Mouse (Mus musculus): ENCODE measurements around the gene Fgd6.

Fgd6 gene

DNA sequence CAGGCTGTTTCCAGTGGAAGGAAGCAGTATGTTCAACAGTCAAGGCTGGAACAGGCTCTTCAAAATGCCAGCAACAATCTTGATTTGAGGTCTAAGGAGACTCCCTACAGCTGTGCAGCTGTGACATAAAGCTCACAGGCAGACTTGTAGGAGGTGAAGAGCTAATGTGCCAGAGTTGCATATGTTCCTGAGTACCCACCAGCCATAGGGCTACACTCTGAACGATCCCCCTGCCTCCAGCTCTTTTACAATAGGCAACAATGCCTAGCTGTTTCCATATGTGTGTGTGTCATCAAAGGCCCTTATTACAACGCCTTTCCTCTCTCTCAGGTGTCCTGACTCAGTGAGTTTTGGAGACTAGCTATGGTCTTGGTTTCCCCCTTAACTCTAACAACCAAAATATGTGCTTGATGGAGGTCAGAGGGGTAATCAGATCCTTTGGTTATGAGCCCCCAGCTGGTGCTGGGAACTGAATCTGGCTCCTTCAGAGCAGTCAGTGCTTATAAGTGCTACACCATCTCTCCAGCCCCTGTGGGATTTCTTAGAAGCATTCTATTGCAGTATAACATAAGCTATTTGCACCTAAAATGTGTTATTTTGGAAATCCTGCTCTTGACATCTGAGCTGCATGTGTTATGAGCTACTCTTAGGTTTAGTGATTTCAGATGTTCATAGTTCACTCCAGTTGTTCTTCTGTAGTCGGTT, 104.6 kb downstream of the Fgd6 start:
- no peak for DNase-seq

DNA sequence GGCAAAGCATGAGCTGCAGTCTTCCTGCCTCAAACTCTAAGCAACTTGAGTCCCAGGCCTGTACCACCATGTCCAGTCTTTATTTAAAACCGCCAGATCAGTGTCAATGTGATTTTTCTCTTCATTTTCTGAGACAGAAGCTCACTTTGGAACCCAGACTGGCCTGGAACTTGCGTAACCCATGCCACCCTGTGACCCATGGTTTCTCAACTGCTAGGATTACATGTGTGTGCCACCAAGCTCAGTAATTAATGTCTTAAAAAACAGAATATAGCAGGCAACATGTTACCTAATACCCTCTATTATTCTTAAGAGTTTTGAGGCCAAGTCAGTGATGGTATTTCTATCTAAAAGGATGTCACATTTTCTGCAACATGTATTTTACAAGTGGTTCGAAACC, 106.6 kb downstream of the Fgd6 start:
- DNase-seq: no peak

DNA sequence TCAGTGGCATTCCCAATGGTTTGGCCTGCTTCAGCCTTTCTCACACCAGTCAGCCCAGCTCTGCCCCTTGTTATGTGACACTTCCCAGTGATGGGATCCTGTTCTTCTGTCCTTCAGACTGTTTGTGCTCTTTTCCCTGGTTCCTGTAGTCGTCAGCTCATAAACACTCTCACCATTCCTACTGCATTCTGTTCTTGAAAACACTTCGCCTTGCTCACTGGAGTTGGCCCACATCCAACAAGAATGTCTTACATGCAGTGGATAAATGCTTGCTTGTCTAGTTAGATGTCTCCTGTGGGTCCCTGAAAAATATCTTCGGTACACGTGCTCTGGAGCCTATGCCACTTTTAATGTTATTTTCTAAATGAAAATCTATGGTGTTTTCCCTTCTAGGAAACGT, 108.8 kb downstream of the Fgd6 start:
- no peak for DNase-seq

DNA sequence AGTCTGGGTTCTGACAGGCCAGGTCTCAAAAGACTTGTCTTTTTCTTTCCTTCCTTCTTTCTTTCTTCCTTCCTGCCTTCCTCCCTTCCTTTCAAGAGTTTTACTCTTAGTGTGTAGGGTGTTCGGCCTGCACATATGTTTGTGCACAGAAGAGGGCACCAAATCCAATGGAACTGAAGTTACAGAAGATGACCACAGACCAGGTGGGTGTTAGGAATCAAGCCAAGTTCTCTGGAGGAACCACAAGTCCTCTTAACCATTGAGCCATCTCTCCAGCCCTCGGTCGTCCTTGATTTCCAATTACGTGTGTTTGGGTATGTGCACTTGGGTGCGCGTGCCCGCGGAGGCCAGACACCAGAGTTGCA, 111.6 kb downstream of the Fgd6 start:
- DNase-seq: no peak

DNA sequence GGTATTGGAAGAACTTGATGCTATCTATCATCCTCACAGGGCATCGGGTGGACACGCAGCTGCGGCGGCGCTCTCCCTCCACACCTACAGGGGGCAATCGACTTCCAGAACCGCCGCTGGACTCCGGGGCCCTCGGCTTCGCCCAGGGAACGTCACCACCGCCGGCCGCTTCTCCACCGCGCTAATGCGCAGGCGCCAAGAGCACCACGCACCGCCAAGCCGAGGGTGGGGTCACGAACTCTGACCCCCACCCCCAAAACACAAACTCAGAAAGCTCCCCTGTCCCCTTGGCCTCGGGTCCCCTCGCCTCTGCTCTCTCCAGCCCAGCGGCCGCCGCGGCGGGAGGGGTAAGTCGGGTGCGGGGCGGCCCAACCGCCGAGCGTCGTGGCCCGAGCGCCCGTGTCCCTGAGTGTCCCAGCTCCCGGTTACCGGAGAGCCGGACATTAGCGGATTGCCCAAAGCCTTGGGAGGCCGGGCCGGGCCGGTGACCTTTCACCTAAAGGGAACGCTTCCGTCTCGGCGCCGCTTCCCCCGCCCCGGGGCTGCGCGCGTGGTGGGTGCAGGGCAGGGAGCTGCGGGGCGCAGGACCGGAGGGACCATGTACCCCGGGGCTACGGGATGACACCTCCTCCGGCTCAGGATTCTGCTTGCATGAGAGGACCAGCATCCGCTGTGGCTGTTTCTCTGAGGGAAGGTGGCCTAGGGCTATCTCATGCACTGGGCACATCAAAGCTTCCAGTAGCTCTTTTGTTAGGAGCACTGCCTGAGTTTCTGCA, 112.1 kb downstream of the Fgd6 start, which contains the start of gene Nr2c1:
Gene Nr2c1, plus strand, starts transcription at position 268 of the 776 bp plus-strand sequence.
- DNase-seq: peak; percentile 92

DNA sequence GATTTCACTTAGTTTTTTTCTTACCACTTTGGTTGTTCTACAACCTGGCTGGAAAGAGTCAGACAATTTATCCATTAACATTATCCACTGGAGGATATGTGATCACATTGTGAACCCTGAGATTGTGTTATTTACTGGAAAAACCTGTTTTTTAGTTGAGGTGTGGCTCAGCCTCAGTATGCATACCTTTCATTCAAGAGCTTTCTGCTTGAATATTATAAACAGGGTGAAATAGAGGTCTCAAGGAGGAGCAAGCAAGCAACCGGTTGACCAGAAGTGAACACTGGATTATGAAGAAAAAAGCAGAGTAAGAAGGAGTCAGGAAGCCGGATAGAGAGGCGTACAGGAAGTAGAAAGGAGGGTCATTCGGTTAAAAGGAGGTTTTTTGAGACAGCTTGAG, 115.7 kb downstream of the Fgd6 start:
- DNase-seq: no peak

DNA sequence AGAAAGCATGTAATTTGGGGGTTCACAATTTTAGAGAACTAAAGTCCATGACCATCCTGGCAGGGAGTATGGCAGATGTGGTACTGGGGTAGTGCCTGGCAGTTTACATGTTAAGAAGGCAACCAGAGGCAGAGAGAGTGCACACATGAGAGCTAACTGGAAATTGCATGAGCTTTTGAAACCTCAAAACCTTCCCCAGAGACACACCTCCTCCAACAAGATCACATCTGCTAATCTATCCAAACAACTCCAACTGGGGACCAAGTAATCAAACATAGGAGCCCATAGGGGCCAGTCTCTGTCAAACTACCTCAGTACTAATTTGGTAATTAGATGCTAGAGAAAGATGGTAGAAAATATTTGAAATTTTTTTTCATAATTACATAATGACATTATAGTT, 118.0 kb downstream of the Fgd6 start:
- DNase-seq: no peak

DNA sequence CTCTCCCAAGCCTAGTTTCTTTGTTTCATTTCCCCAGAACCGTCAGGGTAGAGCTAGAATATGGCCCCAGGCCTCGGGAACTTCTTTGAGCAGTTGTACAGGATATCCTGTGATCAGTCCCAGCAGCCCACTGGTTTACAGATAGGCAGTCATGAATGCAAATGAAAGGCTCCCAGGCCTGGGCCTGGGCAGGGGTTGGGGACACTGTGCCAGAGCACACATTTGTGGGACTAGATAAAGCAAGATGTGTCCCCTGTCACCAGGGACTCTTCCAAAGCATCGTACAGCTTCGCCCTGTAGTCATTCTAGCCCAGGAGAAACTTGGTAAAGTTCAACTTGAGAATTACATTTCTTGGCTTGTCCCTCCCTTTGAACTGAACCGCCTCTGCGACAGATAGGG, 123.2 kb downstream of the Fgd6 start:
- DNase-seq: no peak

DNA sequence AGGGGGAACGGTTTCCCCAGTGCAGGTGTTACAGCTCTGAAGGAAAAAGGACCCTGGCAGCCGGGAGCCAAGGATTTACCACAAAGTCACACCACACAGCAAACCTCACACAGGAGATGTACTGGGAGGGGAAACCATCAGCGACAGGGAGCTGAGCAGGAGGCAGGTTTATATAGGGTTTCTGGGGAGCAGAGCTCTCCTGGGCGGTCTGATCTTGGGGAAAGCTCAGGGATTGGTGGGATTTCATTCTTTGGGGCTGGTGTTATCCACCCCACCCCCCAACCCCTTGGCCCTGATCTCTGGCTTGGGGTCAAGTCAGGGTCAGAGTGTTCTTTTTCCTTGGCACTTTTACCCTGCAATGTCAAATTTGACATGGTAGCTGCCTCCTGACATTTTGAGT, 123.6 kb downstream of the Fgd6 start:
- no peak for DNase-seq

DNA sequence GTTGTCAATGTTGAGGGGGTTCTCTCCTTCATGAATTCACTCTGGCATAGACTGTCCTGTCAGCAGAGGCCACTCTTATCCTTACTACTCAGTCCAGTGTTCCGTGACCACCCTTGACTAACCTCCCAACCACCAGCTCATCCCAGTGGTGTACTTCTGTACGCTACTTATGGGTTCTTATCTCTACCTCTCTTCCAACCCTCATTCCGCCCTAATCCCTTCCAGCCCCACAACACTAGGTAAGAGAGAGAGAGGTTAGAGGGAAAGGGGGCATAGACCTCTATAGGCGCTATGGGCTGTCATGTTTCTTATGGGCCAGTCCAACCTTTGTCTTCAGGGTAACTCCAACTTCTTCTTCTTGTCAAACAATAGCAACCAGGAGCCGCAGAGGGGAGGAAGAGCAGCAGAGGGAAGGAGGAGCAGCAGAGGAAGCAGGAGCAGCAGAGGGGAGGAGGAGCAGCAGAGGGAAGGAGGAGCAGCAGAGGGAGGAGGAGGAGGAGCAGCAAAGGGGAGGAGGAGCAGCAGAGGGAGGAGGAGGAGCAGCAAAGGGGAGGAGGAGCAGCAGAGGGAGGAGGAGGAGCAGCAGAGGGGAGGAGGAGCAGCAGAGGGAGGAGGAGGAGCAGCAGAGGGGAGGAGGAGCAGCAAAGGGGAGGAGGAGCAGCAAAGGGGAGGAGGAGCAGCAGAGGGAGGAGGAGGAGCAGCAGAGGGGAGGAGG, 125.4 kb downstream of the Fgd6 start:
- no peak for DNase-seq

DNA sequence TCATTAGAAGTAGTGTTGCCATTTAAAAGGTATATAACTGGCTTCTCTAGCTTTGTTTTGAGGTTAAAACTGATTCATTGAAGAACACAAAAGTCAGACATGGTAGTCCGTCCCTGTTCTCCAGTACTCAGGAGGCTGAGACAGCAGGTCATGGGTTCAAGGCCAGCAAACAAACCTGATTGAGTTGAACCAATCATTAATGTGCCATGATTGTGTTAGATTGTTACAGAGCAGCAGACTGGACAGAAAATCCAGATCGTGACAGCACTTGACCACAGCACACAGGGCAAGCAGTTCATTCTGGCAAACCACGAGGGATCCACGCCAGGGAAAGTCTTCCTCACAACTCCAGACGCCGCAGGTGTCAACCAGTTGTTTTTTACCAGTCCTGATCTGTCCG, 126.2 kb downstream of the Fgd6 start:
- DNase-seq: no peak

DNA sequence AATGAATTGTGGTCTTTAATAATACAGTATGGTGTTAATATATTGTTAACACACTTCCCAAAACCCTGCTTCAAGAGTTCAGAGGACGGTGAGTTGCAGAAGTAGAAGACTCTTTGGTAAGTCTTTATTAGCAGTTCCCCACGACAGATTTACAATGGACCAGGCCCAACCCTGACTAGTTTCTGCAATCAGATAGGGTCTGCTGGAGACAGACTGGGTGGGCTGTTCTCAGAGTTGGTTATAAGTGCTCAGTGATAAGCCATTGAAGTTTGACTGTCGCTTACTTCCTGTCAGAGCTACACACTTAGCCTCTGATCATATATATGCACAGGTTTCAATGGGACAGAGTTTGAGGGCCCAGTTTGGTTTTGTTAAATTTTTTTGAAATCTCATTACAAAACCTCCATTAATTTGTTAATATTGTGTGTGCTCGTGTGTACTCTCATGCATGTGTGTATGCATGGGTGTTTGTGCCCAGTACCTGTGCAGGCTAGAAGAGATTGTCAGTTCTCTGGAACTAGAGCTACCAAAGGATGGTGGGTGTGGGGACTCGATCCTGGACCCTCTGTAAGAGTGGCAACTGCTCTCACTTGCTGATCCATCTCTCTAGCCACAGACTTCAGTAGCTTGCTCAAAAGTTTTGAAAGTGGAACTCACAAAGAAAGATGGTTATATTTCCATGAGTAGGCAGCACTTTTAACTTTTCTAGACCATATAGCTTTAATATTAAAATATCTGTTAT, 128.5 kb downstream of the Fgd6 start:
- no peak for DNase-seq

DNA sequence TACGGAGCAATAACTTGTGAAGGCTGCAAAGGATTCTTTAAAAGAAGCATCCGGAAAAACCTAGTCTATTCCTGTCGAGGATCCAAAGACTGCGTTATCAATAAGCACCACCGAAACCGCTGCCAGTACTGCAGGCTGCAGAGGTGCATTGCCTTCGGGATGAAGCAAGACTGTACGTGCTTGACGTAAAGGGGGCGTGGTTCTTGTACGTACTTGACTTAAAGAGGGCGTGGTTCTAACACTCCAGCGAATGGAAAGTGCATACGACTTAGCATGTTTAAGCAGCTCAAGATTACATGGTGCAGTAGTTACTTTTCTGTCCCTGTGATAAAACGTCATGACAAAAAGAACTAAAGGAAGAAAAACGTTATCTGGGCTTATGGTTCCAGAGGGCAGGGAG, 129.6 kb downstream of the Fgd6 start:
- no peak for DNase-seq

DNA sequence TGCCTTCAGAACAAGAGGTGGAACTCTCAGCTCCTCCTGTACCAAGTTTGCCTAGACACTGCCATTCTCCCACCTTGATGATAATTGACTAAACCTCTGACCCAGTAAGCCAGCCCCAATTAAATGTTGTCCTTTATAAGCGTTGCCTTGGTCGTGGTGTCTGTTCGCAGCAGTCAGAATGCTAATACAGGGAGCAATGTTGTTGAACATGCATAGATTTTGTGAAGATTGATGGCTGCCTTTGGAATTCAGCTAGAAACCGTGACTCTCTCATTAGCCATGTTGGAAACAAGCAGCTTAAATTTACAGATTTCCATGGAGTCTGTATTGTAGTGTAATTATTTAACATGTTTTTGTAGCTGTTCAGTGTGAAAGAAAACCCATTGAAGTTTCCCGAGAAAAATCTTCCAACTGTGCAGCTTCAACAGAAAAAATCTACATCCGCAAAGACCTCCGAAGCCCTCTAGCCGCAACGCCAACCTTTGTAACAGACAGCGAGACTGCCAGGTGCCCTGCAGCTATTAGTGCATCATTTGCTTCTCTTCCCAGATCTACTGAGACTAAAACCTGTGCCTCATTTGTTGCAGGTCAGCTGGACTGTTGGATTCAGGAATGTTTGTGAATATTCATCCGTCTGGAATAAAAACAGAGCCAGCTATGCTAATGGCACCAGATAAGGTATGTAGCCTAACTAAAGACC, 131.4 kb downstream of the Fgd6 start:
- DNase-seq: no peak

DNA sequence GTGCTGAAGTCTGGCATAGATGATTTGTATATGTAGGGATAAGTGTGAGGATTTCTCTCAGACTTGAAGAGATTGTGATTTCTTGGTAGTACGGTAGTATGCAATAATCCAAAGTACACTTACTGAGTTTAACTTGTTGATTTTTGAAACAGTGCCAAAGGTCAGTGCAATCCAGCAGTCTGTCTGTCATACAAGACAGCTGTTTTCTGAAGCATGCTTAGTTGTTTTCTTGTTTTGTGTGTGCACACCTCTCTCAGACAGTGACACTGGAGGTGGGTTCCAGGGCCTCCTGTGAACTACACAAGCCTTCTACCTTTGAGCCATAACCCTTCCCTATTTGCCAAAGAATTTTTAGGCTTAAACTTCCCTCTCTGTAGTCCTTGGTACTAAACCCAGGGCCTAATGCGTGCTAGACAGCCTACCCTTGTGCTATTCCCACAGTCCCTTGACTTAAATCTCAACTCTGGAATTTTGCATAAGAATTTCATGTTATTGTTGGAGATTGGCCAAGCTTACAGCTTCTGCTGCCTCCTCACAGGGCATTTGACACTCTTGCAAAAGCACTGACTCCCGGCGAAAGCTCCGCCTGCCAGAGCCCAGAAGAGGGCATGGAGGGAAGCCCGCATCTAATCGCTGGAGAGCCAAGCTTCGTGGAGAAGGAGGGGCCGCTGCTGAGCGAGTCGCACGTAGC, 135.8 kb downstream of the Fgd6 start:
- DNase-seq: no peak

DNA sequence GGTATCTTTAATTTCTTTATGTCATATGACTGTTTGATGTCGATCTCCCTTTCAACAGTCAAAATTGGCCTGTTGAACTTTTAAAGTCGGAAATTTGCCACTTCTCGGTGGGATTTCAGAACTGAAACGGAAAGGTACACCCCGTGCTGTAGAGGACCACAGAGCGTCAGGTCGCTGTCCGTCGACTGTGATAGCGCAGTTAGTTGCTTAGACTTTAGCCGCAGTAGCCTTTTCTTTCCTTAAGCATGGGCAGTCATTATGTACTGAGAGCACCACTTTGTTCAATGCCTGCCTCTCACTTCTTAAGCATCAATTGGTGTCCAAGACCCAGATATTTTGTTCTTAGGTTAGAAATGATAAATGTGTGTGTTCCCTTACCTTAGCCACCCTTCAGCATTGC, 136.3 kb downstream of the Fgd6 start:
- no peak for DNase-seq

DNA sequence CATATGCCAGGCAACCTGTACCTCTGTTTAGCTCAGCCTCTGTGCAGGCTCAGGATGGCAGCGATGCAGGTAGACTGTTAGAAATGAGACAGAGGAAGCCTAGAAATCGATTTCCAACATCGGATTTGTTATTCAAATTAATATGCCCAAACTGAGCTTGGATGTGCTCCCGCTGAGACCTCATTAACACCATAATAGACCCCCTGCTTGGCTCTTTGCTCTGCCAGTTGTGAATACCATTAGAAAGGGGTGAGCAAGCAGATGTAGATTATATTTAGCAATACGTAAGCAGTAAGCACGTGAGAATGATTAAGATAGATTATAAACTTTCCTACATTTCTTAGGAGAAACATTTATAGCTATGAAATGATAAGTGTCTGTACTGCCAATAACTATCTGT, 136.9 kb downstream of the Fgd6 start:
- no peak for DNase-seq

DNA sequence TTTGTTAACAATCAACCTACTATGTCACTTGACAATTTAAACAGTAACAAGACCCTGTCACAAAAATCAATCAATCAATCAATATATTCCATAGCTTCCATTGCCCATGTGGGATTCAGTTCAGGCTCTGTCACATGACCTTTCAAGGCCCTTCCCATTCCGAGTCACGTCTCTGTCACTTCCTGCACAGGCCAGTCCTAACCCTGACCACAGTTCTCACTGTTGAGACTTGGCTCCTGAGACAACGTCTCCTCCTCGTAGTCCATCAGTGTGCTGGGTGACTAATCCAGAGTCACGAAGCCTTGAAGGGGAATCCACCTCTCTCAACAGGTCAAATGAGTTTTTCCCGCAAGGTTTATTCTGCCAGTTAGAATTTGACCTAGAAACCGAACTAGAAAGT, 138.9 kb downstream of the Fgd6 start:
- DNase-seq: no peak

DNA sequence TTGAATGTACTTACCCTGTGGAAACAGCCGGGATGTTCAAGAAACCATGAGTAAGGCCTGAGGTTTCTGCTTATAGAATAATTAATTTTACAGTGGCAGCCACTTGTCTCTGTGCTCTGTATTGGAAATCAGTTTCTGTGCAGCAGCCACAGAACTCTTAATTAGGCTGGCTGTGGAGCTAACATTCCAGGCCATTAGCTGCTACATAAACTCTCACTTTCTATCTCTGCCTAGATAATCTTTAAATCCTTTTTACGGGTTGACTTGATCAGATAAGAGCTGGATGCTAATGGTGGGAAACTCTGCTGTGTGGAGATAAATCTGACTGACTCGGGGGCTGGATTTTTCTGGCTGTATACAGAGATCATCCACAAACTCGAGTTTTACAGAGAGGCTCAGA, 147.4 kb downstream of the Fgd6 start:
- DNase-seq: no peak

Measured in lung, postnatal 14 days (tissue).